In the genomic region with DNA sequence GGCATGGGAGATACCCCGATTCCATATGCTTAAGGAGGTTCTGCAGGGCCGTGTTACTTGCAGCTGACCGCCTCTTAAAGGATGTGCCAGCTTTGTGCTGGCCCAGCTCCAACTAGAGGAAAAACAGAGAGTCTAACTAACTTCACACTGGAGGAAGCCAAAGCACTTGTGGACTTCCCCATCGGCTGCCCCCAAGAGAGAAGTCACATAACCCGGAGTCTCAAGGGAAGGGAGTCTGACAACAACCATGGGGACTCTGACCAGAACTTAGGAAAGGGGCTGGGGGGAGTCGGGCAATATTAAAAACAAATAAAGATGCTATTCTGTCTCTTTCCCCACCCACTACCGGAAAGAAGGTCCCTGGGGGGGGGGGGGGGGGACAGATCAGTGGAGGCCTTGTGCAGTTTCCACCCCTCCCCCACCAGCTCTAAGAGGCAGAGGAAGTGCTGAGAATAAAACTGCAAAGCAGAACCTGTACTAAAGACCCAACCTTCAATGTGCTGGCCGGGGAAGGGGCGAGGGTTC, we compare ENCODE assay signal across 9 mouse cellular contexts. TPM values are rescaled to one million over a fixed set of nuclear protein-coding genes. Genes with fewer than 3 reads are reported as not detected.
DNase-seq lines count a peak whose midpoint lies in the region; ATAC-seq lines count a peak whose summit lies in the region.
"Had no signal": no experiment of that assay in that cellular context is flagged by ENCODE, and none has a peak within 500 bp of the region (broad histone marks: within the 10 kb centered on the region; RNA-seq: fewer than 3 reads in every experiment).

No protein-coding gene starts in this region.

- H3K27ac ChIP-seq in intestine, embryonic 14.5 days (ENCODE audit: low read depth) = peak overlapping the region; percentile 24
- peak overlapping the region; percentile 76 for H3K27ac ChIP-seq in liver, embryonic 15.5 days (replicated peaks)

- 37% methylated on average over 9 of the region's 9 CpGs for WGBS in intestine, embryonic 14.5 days
- WGBS in liver, embryonic 15.5 days (ENCODE audit: insufficient replicate concordance) = 18% methylated on average over 9 of the region's 9 CpGs

- peak; percentile 36 to 45 for DNase-seq in cerebellum, postnatal 14 days
- DNase-seq in cerebellum, adult 11-12 months = no peak
- peak; percentile 37 for DNase-seq in Muller cell, postnatal 12 days (ENCODE audit: inconsistent ontology term)
- peak; percentile 99 for DNase-seq in heart, adult 11 months
- no peak for DNase-seq in intestine, embryonic 14.5 days (ENCODE audit: low spot score)
- DNase-seq in skeletal muscle tissue, adult 2 months (ENCODE audit: low read depth, low spot score) = peak; percentile 76

- no peaks in the 10 kb centered on the region for H3K36me3 ChIP-seq in intestine, embryonic 14.5 days (ENCODE audit: control insufficient read depth, insufficient read depth, low read length)
- H3K36me3 ChIP-seq in liver, embryonic 15.5 days (replicated peaks) = no peaks in the 10 kb centered on the region

- no peaks in the 10 kb centered on the region for H3K27me3 ChIP-seq in intestine, embryonic 14.5 days (replicated peaks; ENCODE audit: control insufficient read depth, insufficient read depth, low read length)
- no peaks in the 10 kb centered on the region for H3K27me3 ChIP-seq in liver, embryonic 15.5 days

- no peak for ATAC-seq in intestine, embryonic 14.5 days (replicated peaks; ENCODE audit: low FRiP score, low TSS enrichment, low read depth)
- no peak for ATAC-seq in liver, embryonic 15.5 days (ENCODE audit: insufficient read depth)
- no peak for ATAC-seq in erythroblast, adult 5-6 weeks (replicated peaks; ENCODE audit: low FRiP score, poor library complexity, severe bottlenecking)

- peak overlapping the region; percentile 15; the same call in 1 of the 2 replicates for H3K4me2 ChIP-seq in intestine, embryonic 14.5 days (ENCODE audit: low read length)
- H3K4me2 ChIP-seq in liver, embryonic 15.5 days = peak overlapping the region; percentile 20

- no peaks in the 10 kb centered on the region for H3K9me3 ChIP-seq in intestine, embryonic 14.5 days (ENCODE audit: control insufficient read depth, low read length)
- no peaks in the 10 kb centered on the region for H3K9me3 ChIP-seq in liver, embryonic 15.5 days (replicated peaks)
- H3K9me3 ChIP-seq: megakaryocyte, embryonic 14.5 days had no signal

- peaks cover 80% of the 10 kb centered on the region for H3K4me1 ChIP-seq in intestine, embryonic 14.5 days (replicated peaks; ENCODE audit: control insufficient read depth, insufficient read depth, low read length)
- H3K4me1 ChIP-seq in liver, embryonic 15.5 days (replicated peaks) = peaks cover 79% of the 10 kb centered on the region

- no peak overlapping the region for H3K4me3 ChIP-seq in intestine, embryonic 14.5 days (ENCODE audit: low read depth, low read length)
- H3K4me3 ChIP-seq in liver, embryonic 15.5 days (replicated peaks) = no peak overlapping the region
- H3K4me3 ChIP-seq: megakaryocyte, embryonic 14.5 days had no signal

- no peak overlapping the region for H3K9ac ChIP-seq in intestine, embryonic 14.5 days (ENCODE audit: low read length)
- no peak overlapping the region for H3K9ac ChIP-seq in liver, embryonic 15.5 days

RNA-seq across cellular contexts. Expression of a gene that starts 17.3 kb away (rescaled TPM):
- polyA plus RNA-seq in intestine, embryonic 14.5 days (2014; fragmentation: Nextera tagmentation; extraction: Ambion mirVana) = 8.8 and 8.9 TPM in 2 replicates
- polyA plus RNA-seq in liver, embryonic 15.5 days (2015; fragmentation: Nextera tagmentation; extraction: Ambion mirVana) = 0.50 and 0.63 TPM in 2 replicates
- 0.19 and 1.5 TPM in 2 replicates for total RNA-seq in erythroblast, adult 5-6 weeks (2015; ENCODE audit: low replicate concordance)
- 1.1 and 1.4 TPM in 2 replicates for total RNA-seq in erythroblast, adult 5-6 weeks (2017; ENCODE audit: low replicate concordance)

Comparison
In these comparisons a context has a peak if more than half of its experiments do, and no peak if none do; other contexts are left out.
1. DNase-seq: peak in cerebellum, postnatal 14 days (2 of 2), Muller cell, postnatal 12 days (single experiment), heart, adult 11 months (single experiment) and skeletal muscle tissue, adult 2 months (single experiment); none in cerebellum, adult 11-12 months (single experiment) and intestine, embryonic 14.5 days (single experiment).